Mouse (Mus musculus) erythroblast, embryonic 14.5 days (primary cell): ENCODE data around the gene Mcrs1. TPM values are rescaled to one million over a fixed set of nuclear protein-coding genes. Genes with fewer than 3 reads are reported as not detected.
A peak's percentile ranks its signal among the peaks of the same experiment; 100 is the strongest.

Experiments used
- H3K27me3 ChIP-seq: 2 replicates; pipeline ENCODE4 v1.6.1; 2012; ENCODE audit warnings: inconsistent platforms; ENCODE audit not compliant: control insufficient read depth
- H3K36me3 ChIP-seq: 2 replicates; pipeline ENCODE4 v1.6.1; 2012; ENCODE audit warnings: mild to moderate bottlenecking, inconsistent platforms; ENCODE audit not compliant: control insufficient read depth
- H3K4me1 ChIP-seq: 2 replicates; pipeline ENCODE4 v1.6.1; 2012; ENCODE audit warnings: inconsistent platforms; ENCODE audit not compliant: control insufficient read depth
- H3K4me3 ChIP-seq: replicated peaks from 2 replicates; pipeline ENCODE3; 2012; ENCODE audit warnings: moderate library complexity, mild to moderate bottlenecking, inconsistent platforms
- H3K9me3 ChIP-seq: 2 replicates; pipeline ENCODE4 v1.6.1; 2012; ENCODE audit warnings: low read length, inconsistent platforms, mixed read lengths; ENCODE audit not compliant: control insufficient read depth
- GATA1 ChIP-seq: IDR thresholded peaks from 2 replicates; pipeline ENCODE4 v1.6.1; 2012; ENCODE audit warnings: low read length, inconsistent platforms, mixed read lengths
- TAL1 ChIP-seq: IDR thresholded peaks from 3 replicates; pipeline ENCODE4 v1.6.1; 2012; ENCODE audit warnings: low read length, inconsistent platforms, mixed read lengths
- polyA plus RNA-seq: library from polyadenylated mRNA; stranded (reverse); fragments of >175 nt; gene quantifications from 2 replicates; pipeline ENCODE4 v1.2.3, GENCODE M21; 2012

The Mcrs1 gene
- polyA plus RNA-seq, 1 experiment = 12.0 TPM

DNA sequence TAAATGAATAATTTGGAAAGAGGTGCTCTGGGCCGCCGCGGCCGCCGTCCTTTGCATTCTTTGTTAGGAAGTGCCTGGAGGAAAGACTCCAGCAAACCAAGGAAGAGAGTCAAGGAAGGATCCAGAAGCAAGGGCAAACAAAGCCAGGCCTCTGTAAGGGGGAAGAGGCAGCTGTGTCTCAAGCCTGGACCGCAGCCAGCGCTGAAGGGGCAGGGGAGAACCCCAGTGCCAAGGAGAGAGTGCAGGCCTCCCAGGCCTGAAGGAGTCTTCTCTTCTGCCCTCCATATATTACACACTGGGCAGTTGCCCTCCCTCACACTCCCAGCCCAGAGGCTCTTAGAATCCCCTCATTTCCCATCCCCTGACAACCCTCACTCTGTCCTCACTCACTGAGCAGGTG, 26.5 kb upstream of the Mcrs1 start:
- H3K27me3 ChIP-seq = no peaks in the 10 kb centered on the region
- no peaks in the 10 kb centered on the region for H3K36me3 ChIP-seq
- no peaks in the 10 kb centered on the region for H3K4me1 ChIP-seq
- no peak overlapping the region for H3K4me3 ChIP-seq
- no peaks in the 10 kb centered on the region for H3K9me3 ChIP-seq
- TF ChIP-seq TAL1 = no peak
- TF ChIP-seq GATA1 = no peak

DNA sequence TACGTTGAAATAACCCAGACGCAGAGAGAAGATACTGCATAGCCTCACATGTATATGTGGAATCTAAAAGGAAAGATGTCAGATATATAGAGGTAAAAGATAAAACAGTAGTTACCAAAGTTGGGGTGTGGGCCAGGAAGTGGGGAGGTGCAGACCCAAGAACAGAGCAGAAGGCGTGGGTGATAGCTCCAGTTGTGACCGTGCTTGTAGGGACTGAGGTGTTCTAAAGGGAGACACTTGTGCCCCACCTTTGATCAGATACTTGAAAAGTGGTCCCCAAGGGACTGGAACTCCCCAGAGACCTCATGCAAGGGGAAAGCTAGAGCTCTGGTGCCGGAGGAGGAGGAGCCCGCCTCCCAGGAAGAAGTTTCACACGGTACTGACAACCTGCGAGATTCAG, 24.3 kb upstream of the Mcrs1 start:
- no peaks in the 10 kb centered on the region for H3K27me3 ChIP-seq
- TF ChIP-seq TAL1 (no peak), GATA1 (no peak)
- H3K4me3 ChIP-seq = no peak overlapping the region
- no peaks in the 10 kb centered on the region for H3K9me3 ChIP-seq
- H3K4me1 ChIP-seq = no peaks in the 10 kb centered on the region
- no peaks in the 10 kb centered on the region for H3K36me3 ChIP-seq

DNA sequence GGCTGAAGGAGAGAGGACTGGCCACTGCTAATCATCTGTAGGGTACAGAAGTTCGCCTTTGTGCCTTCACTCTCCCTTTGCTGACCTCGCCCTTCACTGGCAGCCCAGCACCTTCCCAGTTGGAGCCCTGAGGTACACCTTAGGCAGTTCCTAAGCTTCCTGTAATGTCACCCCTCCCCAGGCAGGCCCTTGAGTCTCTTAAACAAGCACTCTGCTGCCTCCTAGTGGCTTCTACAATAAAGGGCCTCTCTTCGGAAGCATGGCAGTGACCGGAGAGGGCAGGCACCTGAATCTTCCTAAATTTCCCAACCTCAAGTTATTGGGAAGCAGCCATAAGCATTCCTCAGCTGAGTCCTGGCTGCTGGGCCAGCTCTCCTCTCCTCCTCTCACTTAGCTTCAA, 13.9 kb upstream of the Mcrs1 start:
- no peaks in the 10 kb centered on the region for H3K9me3 ChIP-seq
- peaks cover 2% of the 10 kb centered on the region for H3K4me1 ChIP-seq
- TF ChIP-seq TAL1 = no peak
- no peak for TF ChIP-seq GATA1
- H3K36me3 ChIP-seq = no peaks in the 10 kb centered on the region
- H3K4me3 ChIP-seq = no peak overlapping the region
- no peaks in the 10 kb centered on the region for H3K27me3 ChIP-seq

GRCm38 (mm10) chr15:99264363-99264762, 12.6 kb upstream of the Mcrs1 start:
- H3K27me3 ChIP-seq = no peaks in the 10 kb centered on the region
- TF ChIP-seq TAL1 (no peak), GATA1 (no peak)
- H3K9me3 ChIP-seq = no peaks in the 10 kb centered on the region

DNA sequence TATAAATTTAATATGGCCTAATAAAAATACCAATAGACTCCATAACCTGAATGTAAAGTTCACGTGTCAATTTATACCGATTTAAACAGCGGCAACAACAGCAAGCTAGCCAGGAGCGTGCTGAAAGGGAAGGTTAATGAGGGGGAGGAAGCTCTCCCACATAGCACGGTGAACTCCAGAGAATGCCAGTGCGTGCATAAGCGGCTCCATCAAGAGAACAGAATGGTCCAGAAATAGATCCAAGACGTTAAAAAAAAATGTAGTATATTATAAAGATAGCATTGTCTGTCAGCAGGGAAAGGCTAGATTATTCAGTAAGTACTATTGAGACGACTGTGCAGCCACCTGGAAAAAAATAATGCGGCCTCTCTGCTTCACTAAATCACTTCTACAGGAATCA, 10.9 kb upstream of the Mcrs1 start:
- H3K4me1 ChIP-seq = peaks cover 14% of the 10 kb centered on the region
- no peaks in the 10 kb centered on the region for H3K27me3 ChIP-seq
- no peaks in the 10 kb centered on the region for H3K36me3 ChIP-seq
- TF ChIP-seq GATA1 = no peak
- TF ChIP-seq TAL1 = no peak
- no peaks in the 10 kb centered on the region for H3K9me3 ChIP-seq
- no peak overlapping the region for H3K4me3 ChIP-seq

More at GRCm38 (mm10) chr15:99264363-99264762, 12.6 kb upstream of the Mcrs1 start:
- Histone ChIP-seq H3K4me3 (no peak overlapping the region), H3K4me1 (peaks cover 14% of the 10 kb centered on the region), H3K36me3 (no peaks in the 10 kb centered on the region)

DNA sequence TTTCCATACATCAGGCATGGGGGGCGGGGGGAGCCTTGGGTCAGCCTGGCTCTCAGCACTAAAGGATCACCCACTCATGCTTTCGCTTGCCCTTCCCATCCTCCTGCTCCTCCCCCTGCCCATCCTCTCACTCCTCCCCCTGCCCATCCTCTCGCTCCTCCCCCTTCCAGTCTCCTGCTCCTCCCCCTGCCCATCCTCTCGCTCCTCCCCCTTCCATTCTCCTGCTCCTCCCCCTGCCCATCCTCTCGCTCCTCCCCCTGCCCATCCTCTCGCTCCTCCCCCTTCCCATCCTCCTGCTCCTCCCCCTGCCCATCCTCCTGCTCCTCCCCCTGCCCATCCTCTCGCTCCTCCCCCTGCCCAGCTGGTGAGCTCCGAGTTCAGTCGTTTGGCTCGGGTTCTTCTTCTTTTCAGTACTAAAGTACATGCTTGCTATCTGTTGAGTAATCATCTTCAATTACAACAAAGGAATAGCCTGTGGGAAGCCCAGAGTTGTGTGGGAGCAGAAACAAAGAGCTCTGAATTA, 8.0 kb upstream of the Mcrs1 start:
- H3K27me3 ChIP-seq = no peaks in the 10 kb centered on the region
- TF ChIP-seq GATA1 (no peak), TAL1 (no peak)
- no peaks in the 10 kb centered on the region for H3K36me3 ChIP-seq
- peaks cover 12% of the 10 kb centered on the region for H3K4me1 ChIP-seq
- peak overlapping the region; percentile 26 for H3K4me3 ChIP-seq
- H3K9me3 ChIP-seq = no peaks in the 10 kb centered on the region

GRCm38 (mm10) chr15:99259167-99259729, 7.5 kb upstream of the Mcrs1 start:
- Histone ChIP-seq H3K36me3 (no peaks in the 10 kb centered on the region), H3K4me1 (peaks cover 18% of the 10 kb centered on the region), H3K4me3 (no peak overlapping the region), H3K27me3 (no peaks in the 10 kb centered on the region), H3K9me3 (no peaks in the 10 kb centered on the region)
- TF ChIP-seq TAL1 (no peak), GATA1 (no peak)

GRCm38 (mm10) chr15:99255241-99255749, 3.5 kb upstream of the Mcrs1 start:
- Histone ChIP-seq H3K4me3 (no peak overlapping the region), H3K27me3 (no peaks in the 10 kb centered on the region), H3K36me3 (peaks cover under 1% of the 10 kb centered on the region; the same call in 1 of the 2 replicates), H3K4me1 (peaks cover 44% of the 10 kb centered on the region), H3K9me3 (no peaks in the 10 kb centered on the region)
- no peak for TF ChIP-seq GATA1
- no peak for TF ChIP-seq TAL1

- peaks cover 42% of the 10 kb centered on the region for H3K4me1 ChIP-seq
- TF ChIP-seq TAL1 (no peak), GATA1 (no peak)
- H3K4me3 ChIP-seq = no peak overlapping the region
- H3K9me3 ChIP-seq = no peaks in the 10 kb centered on the region
- peaks cover 8% of the 10 kb centered on the region for H3K36me3 ChIP-seq
- no peaks in the 10 kb centered on the region for H3K27me3 ChIP-seq
These were observed 2.8 kb upstream of the Mcrs1 start for GRCm38 (mm10) chr15:99254477-99255005.
